In genomic region chr15:81081216-81081615, GRCm38 (mm10) we compare ENCODE assay signal across 20 mouse cellular contexts.
A peak's percentile ranks its signal among the peaks of the same experiment; 100 is the strongest.
DNase-seq lines count a peak whose midpoint lies in the region; ATAC-seq and TF ChIP-seq lines count a peak whose summit lies in the region.
"Had no signal": no experiment of that assay in that cellular context is flagged by ENCODE, and none has a peak within 500 bp of the region (broad histone marks: within the 10 kb centered on the region; RNA-seq: fewer than 3 reads in every experiment).

No protein-coding gene starts in this region.

- H3K36me3 ChIP-seq in lung, postnatal 0 days (ENCODE audit: insufficient read depth, low read length): no peaks in the 10 kb centered on the region
- H3K36me3 ChIP-seq in CH12.LX (replicated peaks in 1 of 2; ENCODE audit: control insufficient read depth in 1 of 2, insufficient read depth in 1 of 2, low read length in 1 of 2): peaks cover 0 to 22% of the 10 kb centered on the region in 2 experiments
- H3K36me3 ChIP-seq in hindbrain, embryonic 13.5 days: no peaks in the 10 kb centered on the region
- H3K36me3 ChIP-seq in midbrain, postnatal 0 days (ENCODE audit: insufficient read depth, low read length): no peaks in the 10 kb centered on the region
- H3K36me3 ChIP-seq: G1E; heart, embryonic 15.5 days; limb, embryonic 13.5 days; liver, embryonic 13.5 days; neural tube, embryonic 12.5 days had no signal

- WGBS in lung, postnatal 0 days: 42% methylated on average over 4 of the region's 4 CpGs
- 84% methylated on average over 4 of the region's 4 CpGs for WGBS in hindbrain, embryonic 13.5 days
- 85% methylated on average over 4 of the region's 4 CpGs for WGBS in midbrain, postnatal 0 days

- H3K9ac ChIP-seq in lung, postnatal 0 days (replicated peaks; ENCODE audit: low read depth): no peak overlapping the region
- no peak overlapping the region for H3K9ac ChIP-seq in CH12.LX (ENCODE audit: insufficient read depth, low read depth)
- H3K9ac ChIP-seq in hindbrain, embryonic 13.5 days: no peak overlapping the region
- H3K9ac ChIP-seq in midbrain, postnatal 0 days (replicated peaks; ENCODE audit: low read length, poor library complexity, severe bottlenecking): no peak overlapping the region
- H3K9ac ChIP-seq: heart, embryonic 15.5 days; limb, embryonic 13.5 days; liver, embryonic 13.5 days; neural tube, embryonic 12.5 days had no signal

- no peaks in the 10 kb centered on the region for H3K4me1 ChIP-seq in lung, postnatal 0 days (ENCODE audit: insufficient read depth, low read depth, low read length)
- peaks cover 2 to 38% of the 10 kb centered on the region in 2 experiments; a peak in 3 of 4 replicates for H3K4me1 ChIP-seq in CH12.LX (ENCODE audit: control insufficient read depth in 1 of 2, insufficient read depth in 2 of 2)
- H3K4me1 ChIP-seq in hindbrain, embryonic 13.5 days (replicated peaks): peaks cover 10% of the 10 kb centered on the region
- peaks cover 1% of the 10 kb centered on the region; the same call in 1 of the 2 replicates for H3K4me1 ChIP-seq in midbrain, postnatal 0 days (ENCODE audit: insufficient read depth, low read length)
- H3K4me1 ChIP-seq: liver, embryonic 13.5 days had no signal

- no peak for TF ChIP-seq POLR2A in CH12.LX (IDR thresholded peaks at IDR 0.05; ENCODE audit: low read depth, low read length)

- no peak overlapping the region for H3K4me2 ChIP-seq in lung, postnatal 0 days (replicated peaks; ENCODE audit: low read depth, low read length)
- H3K4me2 ChIP-seq in CH12.LX (ENCODE audit: insufficient read depth, low read depth, poor library complexity, severe bottlenecking): no peak overlapping the region
- H3K4me2 ChIP-seq in hindbrain, embryonic 13.5 days: no peak overlapping the region
- H3K4me2 ChIP-seq in midbrain, postnatal 0 days (ENCODE audit: low read depth, low read length, poor library complexity, severe bottlenecking): no peak overlapping the region
- H3K4me2 ChIP-seq: heart, embryonic 15.5 days; limb, embryonic 13.5 days; liver, embryonic 13.5 days; neural tube, embryonic 12.5 days had no signal

- in situ Hi-C loops in CH12.LX (cut with MboI; ENCODE audit: low pct_ligation_motif_present, low pct_unique_long_range_greater_than_20kb, low sequenced_read_pairs): no loop called here

- ATAC-seq in lung, postnatal 0 days: peak; percentile 67
- ATAC-seq in inflammation-experienced regulatory T-cells, adult 6 months: peak; percentile 79
- no peak for ATAC-seq in hindbrain, embryonic 13.5 days (ENCODE audit: low FRiP score)
- ATAC-seq in midbrain, postnatal 0 days (ENCODE audit: low FRiP score): no peak
- ATAC-seq: forebrain, embryonic 14.5 days; midbrain, embryonic 16.5 days had no signal

- no peak overlapping the region for H3K4me3 ChIP-seq in lung, postnatal 0 days (ENCODE audit: low read depth, low read length)
- H3K4me3 ChIP-seq in CH12.LX (replicated peaks in 1 of 3; ENCODE audit: low read depth in 2 of 3, low read length in 2 of 3, poor library complexity in 1 of 3): no peak overlapping the region
- H3K4me3 ChIP-seq in hindbrain, embryonic 13.5 days: no peak overlapping the region
- no peak overlapping the region for H3K4me3 ChIP-seq in midbrain, postnatal 0 days (ENCODE audit: low read depth, low read length)
- H3K4me3 ChIP-seq: erythroblast, embryonic 14.5 days; heart, embryonic 15.5 days; limb, embryonic 13.5 days; liver, embryonic 13.5 days; neural tube, embryonic 12.5 days had no signal

- no peak overlapping the region for H3K27ac ChIP-seq in lung, postnatal 0 days (ENCODE audit: low read length)
- H3K27ac ChIP-seq in CH12.LX (ENCODE audit: insufficient read depth, low read depth): no peak overlapping the region
- H3K27ac ChIP-seq in hindbrain, embryonic 13.5 days: no peak overlapping the region
- H3K27ac ChIP-seq in midbrain, postnatal 0 days (ENCODE audit: low read depth, low read length): no peak overlapping the region
- H3K27ac ChIP-seq: heart, embryonic 15.5 days; limb, embryonic 13.5 days; liver, embryonic 13.5 days; neural tube, embryonic 12.5 days had no signal

- no peaks in the 10 kb centered on the region; the same call in 1 of the 2 replicates for H3K79me2 ChIP-seq in CH12.LX (replicated peaks; ENCODE audit: control insufficient read depth, extremely low read depth, insufficient read depth, poor library complexity, severe bottlenecking)

- DNase-seq in lung, postnatal 0 days (ENCODE audit: low spot score): peak; percentile 61
- DNase-seq in lung, adult 18-20 months: no peak
- DNase-seq in CH12.LX (ENCODE audit: extremely low read depth): no peak
- no peak for DNase-seq in midbrain, postnatal 0 days (ENCODE audit: low spot score)
- DNase-seq in cerebellum, postnatal 4 days (ENCODE audit: low spot score in 2 of 2): no peak
- DNase-seq: B cell, adult 2 months; cerebellum, adult 8-10 months; gastrocnemius, postnatal 25 days; liver, embryonic 13.5 days; lung, postnatal 10 days; thymus, postnatal 25 days had no signal

- no peak for TF ChIP-seq EP300 in lung, postnatal 0 days (IDR thresholded peaks at IDR 0.05)
- TF ChIP-seq EP300 in CH12.LX (IDR thresholded peaks at IDR 0.05; ENCODE audit: low read length): no peak

- TF ChIP-seq CTCF in lung, postnatal 0 days (IDR thresholded peaks at IDR 0.05): no peak
- TF ChIP-seq CTCF in CH12.LX (conservative IDR thresholded peaks at IDR 0.05 in 1 of 2, IDR thresholded peaks at IDR 0.05 in 1 of 2; ENCODE audit: low read depth in 2 of 2, low read length in 2 of 2): no peak
- TF ChIP-seq CTCF in midbrain, postnatal 0 days (IDR thresholded peaks at IDR 0.05): no peak

- no peaks in the 10 kb centered on the region for H3K9me3 ChIP-seq in lung, postnatal 0 days (ENCODE audit: low read length)
- H3K9me3 ChIP-seq in CH12.LX (replicated peaks; ENCODE audit: low read length): no peaks in the 10 kb centered on the region
- no peaks in the 10 kb centered on the region for H3K9me3 ChIP-seq in hindbrain, embryonic 13.5 days
- no peaks in the 10 kb centered on the region for H3K9me3 ChIP-seq in midbrain, postnatal 0 days (ENCODE audit: low read length)
- H3K9me3 ChIP-seq: G1E; heart, embryonic 15.5 days; limb, embryonic 13.5 days; liver, embryonic 13.5 days; neural tube, embryonic 12.5 days had no signal

- dilution Hi-C loops in CH12.LX (cut with MboI; ENCODE audit: extremely low pct_ligation_motif_present, extremely low pct_unique_long_range_greater_than_20kb, low sequenced_read_pairs): no loop called here

- H3K27me3 ChIP-seq in lung, postnatal 0 days (replicated peaks; ENCODE audit: insufficient read depth, low read length): no peaks in the 10 kb centered on the region
- no peaks in the 10 kb centered on the region for H3K27me3 ChIP-seq in CH12.LX (replicated peaks)
- H3K27me3 ChIP-seq in hindbrain, embryonic 13.5 days: no peaks in the 10 kb centered on the region
- no peaks in the 10 kb centered on the region for H3K27me3 ChIP-seq in midbrain, postnatal 0 days (ENCODE audit: insufficient read depth, low read length)
- H3K27me3 ChIP-seq: heart, embryonic 15.5 days; limb, embryonic 13.5 days; liver, embryonic 13.5 days; neural tube, embryonic 12.5 days had no signal

- no peak for TF ChIP-seq RAD21 in CH12.LX (IDR thresholded peaks at IDR 0.05; ENCODE audit: low read depth, low read length)

TF ChIP-seq in CH12.LX, 34 proteins besides CTCF, POLR2A, EP300 and RAD21:
- TF ChIP-seq ETS1 (conservative IDR thresholded peaks at IDR 0.05; ENCODE audit: low read depth, low read length) (no peak), GABPA (IDR thresholded peaks at IDR 0.05; ENCODE audit: insufficient replicate concordance, low read depth, low read length) (no peak), MAX (IDR thresholded peaks at IDR 0.05; ENCODE audit: low read length) (0 out of 2 replicates have a peak, but pooled peaks have one; percentile 32)

Comparison
In these comparisons a context has a peak if more than half of its experiments do, and no peak if none do; other contexts are left out.
1. ATAC-seq: peak in lung, postnatal 0 days (single experiment) and inflammation-experienced regulatory T-cells, adult 6 months (single experiment); none in hindbrain, embryonic 13.5 days (single experiment) and midbrain, postnatal 0 days (single experiment).